Mouse (Mus musculus): ENCODE measurements at regions not wholly inside any gene's neighbourhood (a gene's known extent, or its start where the extent isn't known, plus 50 kb on each side); places are given as distances from the start of the nearest gene placed in this dataset.

DNA sequence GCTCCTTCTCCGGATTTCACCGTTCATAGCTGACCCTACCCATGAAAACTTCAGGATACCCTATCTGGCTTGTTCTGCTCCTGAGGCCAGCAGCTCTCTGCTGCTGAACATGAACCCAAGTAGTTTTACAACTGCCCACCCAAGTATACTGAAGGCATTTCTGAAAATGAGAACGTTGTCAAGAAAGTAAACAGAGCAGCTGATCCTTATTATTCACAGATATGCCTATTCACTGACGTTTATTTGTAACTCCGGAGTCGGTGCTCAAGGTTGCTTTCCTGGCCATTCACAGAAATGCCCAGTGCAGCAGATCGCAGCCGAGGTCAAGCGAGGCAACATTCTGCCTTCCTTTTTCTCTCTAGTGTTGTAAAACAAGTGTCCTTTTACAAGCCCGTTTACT lies 128.4 kb upstream of the N6amt1 start:
- no peak for DNase-seq (ENCODE audit: low spot score in 2 of 2)

DNA sequence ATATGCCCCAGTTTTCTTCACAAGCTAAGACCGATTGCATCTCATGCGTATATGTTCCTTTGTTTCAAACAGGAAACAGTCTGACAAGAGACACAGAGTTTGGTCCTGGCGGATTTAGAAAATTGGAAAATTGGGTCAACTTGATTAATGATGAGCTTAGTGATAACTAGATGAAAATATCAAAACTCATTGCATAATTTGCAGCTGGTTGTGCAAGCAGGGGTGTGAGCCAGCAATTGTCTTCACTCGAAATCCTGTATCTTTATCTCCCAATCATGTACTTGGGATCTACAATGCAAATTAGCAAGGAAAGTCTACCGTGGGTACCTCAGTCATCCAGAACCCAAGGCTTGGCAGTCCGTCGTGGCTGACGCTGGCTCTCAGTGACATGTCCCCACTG lies 128.9 kb upstream of the N6amt1 start:
- no peak for DNase-seq (ENCODE audit: low spot score in 2 of 2)

DNA sequence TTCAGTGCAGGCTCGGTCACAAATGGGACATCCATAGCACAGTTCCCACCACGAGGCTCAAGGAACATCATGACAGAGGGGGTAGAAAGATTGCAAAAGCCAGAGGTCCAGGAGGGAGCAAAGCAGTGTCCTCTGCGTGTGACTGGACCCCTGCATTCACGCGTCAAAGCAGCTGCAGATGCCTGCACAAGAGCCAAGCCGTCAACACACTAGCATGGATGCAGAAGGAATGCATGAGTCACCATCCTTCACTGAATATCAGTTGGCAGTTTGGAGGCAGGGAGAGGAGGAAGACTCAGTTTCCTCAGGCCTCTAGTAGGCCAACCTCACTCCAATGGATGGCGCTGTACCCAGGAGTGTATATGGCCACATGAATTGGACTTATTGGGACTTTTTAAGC lies 130.0 kb upstream of the N6amt1 start:
- DNase-seq (ENCODE audit: low spot score in 2 of 2) = no peak

DNA sequence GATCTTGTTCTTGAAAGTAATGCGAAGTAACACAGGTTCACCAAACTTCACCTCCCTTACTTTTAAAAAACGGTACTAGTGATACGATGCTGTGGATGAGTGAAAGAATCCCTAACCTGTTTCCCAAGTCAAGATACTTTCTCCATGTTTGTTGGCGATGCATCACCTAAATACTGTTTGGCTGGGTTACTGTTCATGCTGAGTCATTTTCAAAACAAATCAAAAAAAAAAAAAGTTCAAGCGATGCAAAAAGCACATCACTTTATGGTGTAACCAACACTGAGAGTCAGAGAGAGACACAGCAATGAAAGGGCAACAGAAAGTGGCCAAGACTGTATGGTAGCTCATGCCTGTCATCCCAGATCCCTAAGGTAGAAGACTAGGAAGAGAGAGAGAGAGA lies 133.4 kb upstream of the N6amt1 start:
- no peak for DNase-seq (ENCODE audit: low spot score in 2 of 2)

DNA sequence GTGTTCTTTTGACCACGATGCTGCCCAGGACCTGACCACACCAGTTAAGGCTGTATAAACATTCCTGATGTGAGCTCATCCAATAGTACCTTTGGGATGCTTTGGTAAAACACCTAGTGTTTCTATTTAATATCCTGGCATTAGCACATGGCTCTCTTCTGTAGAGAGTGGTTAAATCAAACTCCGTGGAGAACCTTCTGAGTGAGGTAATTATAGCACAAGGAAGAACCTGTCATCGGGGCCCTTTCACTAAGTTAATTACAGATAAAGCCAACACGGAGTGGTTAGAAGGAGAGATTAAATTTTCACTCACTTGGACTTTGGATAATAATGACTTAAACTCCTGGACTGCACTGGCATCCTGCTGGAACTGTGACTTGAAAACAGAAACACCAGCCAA lies 133.8 kb upstream of the N6amt1 start:
- DNase-seq (ENCODE audit: low spot score in 2 of 2) = no peak

DNA sequence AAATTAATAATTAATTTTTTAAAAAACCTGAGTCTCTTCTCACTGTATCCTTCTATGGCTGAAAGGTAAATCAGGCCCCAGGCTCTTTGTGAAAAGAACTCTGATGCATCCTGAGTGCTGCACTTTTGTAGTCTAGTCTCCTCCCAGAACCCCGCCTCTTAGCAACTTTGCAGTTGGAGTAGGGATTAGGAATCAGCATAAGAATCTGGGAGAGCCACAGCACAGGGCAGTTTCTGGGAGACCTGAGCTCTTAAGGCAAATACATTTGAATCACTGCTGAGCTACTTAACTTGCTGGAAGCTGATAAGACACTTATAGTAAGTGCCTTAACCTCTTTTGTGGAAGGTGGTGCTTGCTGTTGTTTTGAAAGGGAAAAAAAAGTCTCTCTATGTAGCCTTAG lies 146.1 kb upstream of the N6amt1 start:
- no peak for DNase-seq (ENCODE audit: low spot score in 2 of 2)

DNA sequence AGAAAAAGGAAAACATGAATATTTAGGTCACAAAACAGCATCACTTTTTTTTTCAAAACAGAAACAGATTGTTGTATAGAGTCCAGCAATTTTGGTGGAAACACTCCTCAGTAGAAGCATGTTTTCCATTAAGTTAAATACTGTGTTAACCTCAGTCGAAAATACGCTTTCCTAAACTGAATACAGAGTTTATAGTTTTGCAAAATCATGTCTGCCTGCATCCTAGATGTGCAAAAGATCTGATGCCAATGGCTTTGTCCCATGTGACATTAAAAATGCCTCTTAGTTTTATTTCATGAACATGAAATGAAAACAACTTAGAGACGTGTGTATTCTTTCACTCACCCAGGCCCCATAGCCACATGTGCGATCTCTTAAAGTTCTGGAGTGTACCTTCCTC lies 163.5 kb upstream of the N6amt1 start:
- DNase-seq (ENCODE audit: low spot score in 2 of 2) = no peak

DNA sequence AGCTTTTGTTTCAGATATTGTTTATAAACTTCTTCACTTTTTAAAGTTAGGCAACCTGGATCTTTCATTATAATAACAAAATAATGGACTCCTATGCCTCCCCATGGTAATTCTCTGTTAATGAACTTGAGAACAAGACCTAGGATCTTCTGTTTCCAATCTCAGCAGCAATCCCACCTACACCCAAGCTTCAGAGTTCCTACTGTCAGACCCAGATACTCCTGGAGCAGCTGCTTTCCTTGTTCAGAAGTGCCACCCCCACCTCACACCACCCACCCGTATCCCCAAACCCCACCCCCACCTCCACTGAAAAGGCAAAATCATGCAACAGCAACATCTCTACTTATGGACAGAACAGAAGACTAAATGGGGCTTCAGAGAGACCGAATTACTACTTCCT lies 165.2 kb upstream of the N6amt1 start:
- no peak for DNase-seq (ENCODE audit: low spot score in 2 of 2)

DNA sequence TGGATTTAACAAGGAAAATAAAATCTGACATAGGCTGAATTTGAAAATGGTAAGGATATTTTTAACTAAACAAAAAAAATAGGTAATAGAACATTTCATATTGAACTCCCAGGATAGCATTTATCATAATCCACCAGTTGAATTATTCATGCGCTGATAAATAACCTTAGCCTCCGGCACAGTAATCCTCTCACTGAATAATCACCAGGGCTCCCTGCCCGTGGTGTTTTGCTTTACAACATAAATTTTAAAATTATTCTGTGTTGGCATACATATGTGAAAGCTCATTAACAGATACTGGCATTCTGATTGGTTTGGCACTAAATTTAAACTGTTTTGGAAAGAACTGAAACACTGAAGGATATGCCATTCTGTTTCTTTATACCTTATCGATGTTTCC lies 181.6 kb upstream of the N6amt1 start:
- DNase-seq (ENCODE audit: low spot score in 2 of 2) = no peak

DNA sequence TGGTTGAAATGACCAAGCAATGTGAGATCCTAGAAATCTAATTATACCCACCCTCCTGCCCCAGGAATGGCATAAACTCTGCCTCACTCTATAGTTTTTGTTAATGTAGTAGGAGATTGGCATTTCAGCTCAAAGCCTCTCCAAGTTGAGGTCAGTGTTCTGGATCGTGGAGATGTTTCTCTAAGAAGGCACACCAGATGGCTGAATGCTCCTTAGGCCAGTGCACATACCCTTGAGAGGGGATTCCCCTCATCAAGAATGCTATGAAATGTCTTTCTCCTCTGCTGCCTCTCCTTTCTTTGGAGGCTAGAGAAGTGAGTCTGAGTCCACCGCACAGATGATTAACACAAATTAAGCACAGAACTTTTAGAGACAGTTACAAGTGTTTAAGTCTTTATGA lies 214.7 kb upstream of the N6amt1 start:
- no peak for DNase-seq (ENCODE audit: low spot score in 2 of 2)

DNA sequence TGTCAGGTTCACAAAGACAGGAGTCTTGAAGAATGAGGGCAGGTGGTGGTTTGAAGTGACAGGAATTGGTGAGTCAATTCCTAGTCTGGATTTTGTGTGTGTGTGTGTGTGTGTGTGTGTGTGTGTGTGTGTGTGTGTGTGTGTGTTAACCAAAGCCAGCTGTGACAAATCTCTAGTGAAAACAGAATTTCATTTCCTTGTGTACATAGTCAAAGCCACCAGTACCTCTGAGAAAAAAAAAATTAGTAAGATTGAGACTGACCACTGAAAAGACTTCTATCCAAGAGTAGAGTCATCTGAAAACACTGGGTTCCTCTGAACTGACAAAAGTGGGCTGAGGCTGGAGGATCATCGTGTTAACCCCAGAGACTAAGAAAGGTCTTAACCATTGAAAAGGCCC lies 217.5 kb upstream of the N6amt1 start:
- DNase-seq (ENCODE audit: low spot score in 2 of 2) = no peak

DNA sequence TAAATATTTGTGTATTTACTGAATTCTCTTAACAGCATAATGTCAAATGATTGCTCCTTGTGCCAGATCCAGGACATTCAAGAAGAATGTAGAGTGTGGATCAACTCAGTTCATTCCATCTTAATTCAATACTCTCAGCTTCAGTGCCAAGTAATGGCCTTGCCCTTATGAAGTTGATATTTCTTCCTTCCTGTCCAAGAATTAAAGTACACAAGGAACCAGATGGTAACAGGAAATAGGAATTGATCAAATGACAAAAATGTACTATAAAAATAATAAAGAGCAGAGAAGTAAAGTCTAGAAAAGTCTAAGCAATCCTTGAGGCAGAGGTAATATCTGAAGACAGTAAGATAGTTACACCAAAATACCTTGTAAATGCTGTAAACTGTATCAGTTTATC lies 219.5 kb upstream of the N6amt1 start:
- DNase-seq (ENCODE audit: low spot score in 2 of 2) = no peak

DNA sequence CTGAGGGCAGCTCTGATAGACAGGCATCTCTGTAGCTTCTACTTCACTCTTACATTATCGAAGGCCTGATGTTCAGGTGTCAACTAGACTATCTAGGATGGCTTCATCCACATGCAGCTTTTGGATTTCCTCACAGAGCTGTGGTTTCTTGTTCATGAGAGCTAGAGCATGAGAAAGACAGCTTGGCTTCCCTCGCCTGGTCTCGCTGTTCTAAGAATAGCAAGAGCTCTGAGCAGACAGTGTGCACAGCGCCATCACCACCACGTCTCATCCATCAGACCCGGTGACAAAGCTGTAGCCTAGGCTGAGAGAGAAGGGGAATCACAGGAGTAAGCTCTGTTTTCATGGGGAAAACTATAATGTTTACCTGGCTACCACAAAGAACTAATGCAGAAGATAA lies 220.1 kb upstream of the N6amt1 start:
- no peak for DNase-seq (ENCODE audit: low spot score in 2 of 2)

DNA sequence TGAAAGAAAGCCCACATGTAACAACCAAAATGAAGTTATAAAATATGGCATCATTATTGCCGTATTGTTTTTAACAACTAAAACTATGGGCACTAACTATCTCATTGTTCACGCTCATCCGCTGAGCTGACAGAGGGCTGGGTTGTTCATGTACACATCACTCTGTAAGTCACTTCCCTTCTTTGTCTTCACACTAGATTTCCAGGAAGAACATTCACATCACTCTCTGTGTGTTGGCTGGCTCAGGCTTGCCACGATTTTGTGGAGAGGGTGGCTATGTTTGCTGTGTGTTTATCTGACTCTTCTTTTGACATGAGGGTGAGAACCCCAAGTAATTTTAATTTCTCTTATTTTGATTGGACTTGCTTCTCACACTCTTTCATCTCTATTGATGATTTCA lies 221.9 kb upstream of the N6amt1 start:
- no peak for DNase-seq (ENCODE audit: low spot score in 2 of 2)

DNA sequence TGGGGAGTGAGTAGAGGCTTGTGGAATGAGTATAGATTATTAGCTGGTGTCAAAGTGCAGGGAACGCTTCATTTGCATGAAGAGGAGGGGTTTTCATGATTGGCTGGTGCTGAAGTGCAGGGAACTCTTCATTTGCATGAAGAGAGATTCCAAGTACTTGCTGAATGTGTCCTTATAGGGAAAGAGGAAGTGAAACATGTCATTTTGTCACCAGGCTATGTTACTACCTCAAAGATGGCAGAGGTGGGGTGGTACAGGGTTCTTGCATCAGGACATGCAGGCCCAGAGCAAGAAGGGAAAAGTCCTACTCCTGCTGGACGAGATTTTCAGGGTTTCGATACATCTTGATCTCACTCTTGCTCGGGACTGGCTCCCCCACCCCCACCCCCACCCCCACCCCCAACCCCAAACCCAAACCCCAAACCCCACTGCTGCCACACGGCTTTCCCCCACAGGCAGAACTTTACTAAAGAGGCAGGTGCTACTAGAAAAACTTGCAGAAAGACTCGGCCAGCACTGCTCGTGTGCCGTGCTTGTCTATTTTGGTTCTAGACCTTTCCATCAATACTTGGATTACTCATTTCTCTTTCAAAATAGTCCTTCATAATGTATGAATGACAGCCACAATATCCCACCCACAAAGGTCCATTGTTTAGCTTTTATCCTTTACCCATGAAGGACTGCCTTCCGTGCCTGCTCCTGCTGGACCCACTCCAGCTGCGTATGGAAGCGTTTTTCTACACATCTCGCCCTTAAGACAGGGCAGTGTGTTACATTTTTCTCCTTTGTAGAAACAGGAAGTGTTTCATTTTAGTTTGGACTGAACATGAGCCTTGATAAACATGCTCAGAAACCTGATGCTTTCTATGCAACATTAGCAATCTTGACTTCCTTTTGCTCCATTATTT lies 223.0 kb upstream of the N6amt1 start:
- no peak for DNase-seq (ENCODE audit: low spot score in 2 of 2)

DNA sequence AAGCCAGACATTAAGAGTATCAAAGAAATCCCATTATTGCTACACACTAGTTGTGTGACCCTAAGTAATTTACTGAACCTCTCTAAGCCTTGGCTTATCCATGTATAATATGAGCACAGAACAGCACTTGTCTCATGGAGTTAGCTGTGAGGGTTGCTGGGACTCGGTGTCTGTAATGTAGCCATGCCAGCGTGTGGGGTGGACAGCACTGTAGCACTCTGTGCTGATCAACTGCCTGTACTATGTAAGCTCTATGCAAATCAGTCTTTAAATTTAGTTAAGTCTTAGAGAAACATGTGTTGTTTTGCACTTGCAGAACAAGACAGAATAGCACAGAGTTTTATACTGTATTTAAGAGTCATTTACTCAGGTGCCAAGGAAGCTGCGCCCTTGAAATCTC lies 225.0 kb upstream of the N6amt1 start:
- DNase-seq (ENCODE audit: low spot score in 2 of 2) = no peak

DNA sequence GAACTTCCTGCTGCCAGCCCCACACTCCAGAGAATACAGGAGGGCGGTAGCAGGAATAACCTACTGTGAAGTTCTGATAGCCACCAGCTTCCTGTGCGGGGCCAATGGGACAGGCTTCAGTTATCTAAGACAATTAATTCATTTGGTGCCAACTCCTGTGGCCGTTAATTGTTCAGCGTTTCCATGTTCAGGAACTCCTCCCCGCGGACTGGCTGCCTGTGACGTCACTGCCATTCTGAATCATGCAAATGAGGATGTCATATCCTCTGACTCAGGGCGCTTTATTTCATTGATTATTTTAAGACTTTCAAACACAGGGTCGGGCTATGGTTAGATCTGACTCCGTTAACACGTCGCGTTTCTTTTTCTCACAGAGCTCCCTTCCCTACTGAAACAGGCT lies 225.8 kb upstream of the N6amt1 start:
- peak; percentile 27 to 41 for DNase-seq (ENCODE audit: low spot score in 2 of 2)

DNA sequence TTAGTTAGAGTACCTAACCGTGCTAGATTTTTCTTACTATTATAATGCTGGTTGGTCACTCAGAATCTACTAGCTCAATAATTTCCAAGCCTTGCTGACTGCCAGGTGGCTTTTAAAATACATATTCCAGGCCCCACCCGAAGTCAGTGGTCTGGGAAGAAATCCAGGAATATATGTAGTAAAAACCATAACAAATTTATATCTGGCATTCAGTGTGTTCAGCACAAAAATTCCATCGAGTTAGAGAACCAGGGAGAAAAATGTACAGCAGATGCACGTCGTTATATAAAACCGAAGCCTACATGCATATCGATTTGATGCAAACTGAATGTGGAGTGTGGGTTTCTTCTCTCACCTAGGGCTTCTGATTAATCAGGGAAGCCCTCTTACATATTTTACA lies 229.5 kb upstream of the N6amt1 start:
- DNase-seq (ENCODE audit: low spot score in 2 of 2) = no peak

DNA sequence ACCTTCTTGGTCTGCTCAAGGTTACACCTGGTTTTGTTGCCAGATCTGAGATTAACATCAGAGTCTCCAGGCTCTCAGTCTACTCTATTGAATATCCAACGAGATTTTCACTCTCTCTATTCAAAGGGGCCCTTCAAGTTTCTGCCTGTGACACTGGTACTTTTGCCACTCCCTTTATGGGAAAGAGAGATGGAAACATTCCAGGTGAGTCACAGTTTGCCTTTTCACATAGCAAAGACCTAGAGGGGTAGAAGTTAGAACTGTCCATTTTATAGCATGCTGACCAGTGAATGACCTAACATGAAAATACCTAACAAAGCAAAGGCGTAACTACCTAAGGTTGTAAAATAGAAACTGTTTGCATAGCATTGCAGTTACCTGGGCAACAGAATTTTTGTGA lies 250.4 kb upstream of the N6amt1 start:
- no peak for DNase-seq (ENCODE audit: low spot score in 2 of 2)

DNA sequence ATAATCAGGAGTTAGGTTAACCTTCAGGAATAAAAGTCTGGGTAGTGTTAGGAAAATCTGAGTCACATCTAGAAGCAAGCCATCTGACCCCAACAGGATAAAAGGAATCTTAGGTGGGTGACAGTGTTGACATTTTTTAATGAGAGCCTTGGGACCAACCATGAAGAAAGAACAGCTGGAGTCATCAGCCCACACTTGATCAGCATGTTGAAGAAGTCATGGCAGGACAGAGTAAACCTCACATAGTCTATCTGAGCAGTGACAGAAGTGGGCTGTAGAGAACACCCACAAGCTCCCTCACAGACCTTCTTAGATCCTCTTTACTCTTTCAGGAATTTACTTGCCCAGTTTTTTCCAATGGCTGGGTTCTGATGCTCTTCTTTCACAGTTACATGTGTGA lies 251.9 kb upstream of the N6amt1 start:
- no peak for DNase-seq (ENCODE audit: low spot score in 2 of 2)

DNA sequence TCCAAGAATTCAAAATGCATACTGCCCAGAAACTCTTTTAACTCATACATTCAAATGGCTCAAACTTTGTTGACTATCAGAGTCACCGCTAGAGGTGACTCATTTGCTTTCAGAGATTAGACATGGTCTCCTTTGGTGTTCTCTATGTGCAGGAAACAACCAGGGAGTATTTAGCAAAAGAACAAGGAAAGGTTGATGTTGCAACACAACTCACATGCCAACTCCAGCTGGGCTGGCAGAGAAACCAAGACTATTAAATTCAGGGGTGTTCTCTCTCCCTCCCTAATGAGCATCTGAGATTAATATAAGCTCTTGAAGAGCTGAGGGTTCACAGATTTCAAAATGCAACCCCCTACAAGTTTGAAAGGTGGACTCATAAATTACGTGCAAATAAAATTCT lies 262.0 kb upstream of the N6amt1 start:
- no peak for DNase-seq (ENCODE audit: low spot score in 2 of 2)

DNA sequence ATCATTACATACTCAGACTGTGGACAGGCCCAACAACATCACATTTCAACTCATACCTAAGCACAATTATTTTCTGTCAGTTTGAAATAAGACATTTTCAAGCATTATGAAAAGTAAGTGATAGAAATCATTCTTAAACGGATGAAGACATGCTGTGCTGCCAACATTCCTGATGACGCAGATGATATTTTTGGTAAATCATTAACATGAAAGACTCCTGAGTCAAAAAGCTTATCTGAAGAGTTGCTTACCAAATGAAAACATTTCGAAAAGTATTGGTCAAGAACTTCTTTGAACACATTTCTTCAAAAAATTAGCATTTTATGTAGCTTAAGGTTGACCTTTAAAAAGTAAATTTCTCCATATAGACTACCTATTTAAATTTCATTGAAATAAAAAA lies 264.7 kb upstream of the N6amt1 start:
- no peak for DNase-seq (ENCODE audit: low spot score in 2 of 2)

DNA sequence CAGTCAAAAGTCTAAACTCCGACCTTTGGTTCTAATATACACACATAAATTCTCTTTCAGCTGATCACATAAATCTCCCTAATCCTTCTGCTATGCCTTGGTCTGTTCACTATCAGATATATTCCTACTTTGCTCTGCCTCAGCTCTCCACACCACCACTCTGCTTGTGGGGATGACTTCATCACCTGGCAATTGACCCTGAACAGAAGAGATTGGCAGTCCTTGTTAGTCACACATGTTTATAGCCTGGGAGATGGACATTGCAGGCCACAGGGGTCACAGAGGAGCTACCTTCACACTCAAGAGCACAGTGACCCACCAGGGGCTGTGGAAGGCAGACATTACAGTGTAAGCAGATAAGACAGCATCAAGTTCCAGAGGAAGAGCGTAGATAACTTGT lies 270.5 kb upstream of the N6amt1 start:
- no peak for DNase-seq (ENCODE audit: low spot score in 2 of 2)

DNA sequence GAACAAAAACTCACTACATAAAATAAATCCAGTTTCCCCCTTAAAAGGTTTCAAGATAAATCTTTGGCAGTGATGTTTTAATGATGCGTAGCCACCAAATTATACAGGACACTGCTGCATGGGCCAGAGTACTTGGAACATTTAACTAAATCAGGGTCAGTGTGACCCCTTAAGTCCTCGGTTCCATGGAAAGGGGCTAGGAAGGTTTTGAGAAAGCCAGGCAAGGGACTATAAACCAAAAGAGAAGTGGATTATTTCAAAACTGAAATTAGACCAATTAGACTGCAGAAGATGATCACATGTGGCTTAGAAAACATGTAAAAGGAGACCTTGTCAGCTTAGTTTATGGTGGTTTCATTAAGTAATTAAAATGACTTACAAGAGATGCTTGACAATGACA lies 276.6 kb upstream of the N6amt1 start:
- no peak for DNase-seq (ENCODE audit: low spot score in 2 of 2)

Measured in layer of hippocampus, postnatal 10 days (tissue).